Mouse (Mus musculus) cerebellum, postnatal 14 days (tissue): Measurements from ENCODE around the gene Mn1.

Experiments
- DNase-seq, 2 experiments: peaks; one replicate each; pipeline ENCODE4 v3.0.0; 2021; ENCODE audit warnings: mixed read lengths in 2 of 2

Gene Mn1

GRCm38 (mm10) chr5:111409412-111410044, 7.6 kb upstream of the Mn1 start:
- peak in 1 of 2 experiments; percentile 45 for DNase-seq

GRCm38 (mm10) chr5:111410665-111411064, 6.5 kb upstream of the Mn1 start:
- DNase-seq, result no peak

- peak; percentile 76 to 86 for DNase-seq
Measured at GRCm38 (mm10) chr5:111414192-111414591, 3.0 kb upstream of the Mn1 start.

DNA sequence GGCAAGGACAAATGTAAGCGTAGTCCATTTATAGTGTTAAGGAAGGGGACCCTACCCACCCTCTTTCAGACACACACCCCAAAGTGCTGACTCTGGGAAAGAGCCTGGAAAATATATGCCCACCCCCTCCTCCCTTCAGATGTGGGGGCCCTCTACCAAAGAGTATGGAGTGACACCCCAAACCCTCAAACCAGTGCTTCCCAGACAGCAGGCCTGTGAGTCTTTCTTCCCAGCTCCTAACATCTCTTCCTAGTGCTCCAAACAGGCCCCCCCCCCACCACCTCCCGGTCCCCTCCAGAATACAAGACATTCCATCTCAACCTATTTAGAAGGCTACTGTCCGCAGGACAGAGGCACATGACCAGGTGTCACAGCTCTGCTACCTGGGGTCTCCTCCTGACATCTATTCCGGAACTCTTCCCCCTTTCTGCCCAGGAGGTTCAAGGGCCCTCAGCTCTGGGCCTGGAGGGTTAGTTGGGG, 2.4 kb upstream of the Mn1 start:
- DNase-seq, result no peak

DNA sequence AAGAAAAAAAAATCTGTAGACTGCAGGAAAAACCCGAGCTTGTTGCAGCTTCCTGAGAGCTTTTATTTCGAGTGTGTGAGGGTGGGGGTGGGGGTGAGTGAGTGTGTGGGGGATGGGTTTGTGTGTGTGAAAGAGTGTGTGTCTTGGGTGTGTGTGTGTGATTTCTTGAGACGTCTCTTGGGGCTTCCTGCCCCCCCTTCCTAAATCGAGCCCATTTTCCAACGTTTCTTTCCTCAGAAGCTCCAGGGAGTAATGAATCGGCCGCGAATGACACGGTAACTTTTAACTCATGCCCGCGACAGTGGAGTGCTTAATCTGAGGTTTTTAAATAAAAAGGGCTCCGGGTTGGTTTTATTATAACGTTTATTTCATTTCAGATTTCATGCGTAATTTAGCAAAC, 1.6 kb upstream of the Mn1 start:
- DNase-seq, result no peak

GRCm38 (mm10) chr5:111416048-111416447, 1.1 kb upstream of the Mn1 start:
- no peak for DNase-seq

DNA sequence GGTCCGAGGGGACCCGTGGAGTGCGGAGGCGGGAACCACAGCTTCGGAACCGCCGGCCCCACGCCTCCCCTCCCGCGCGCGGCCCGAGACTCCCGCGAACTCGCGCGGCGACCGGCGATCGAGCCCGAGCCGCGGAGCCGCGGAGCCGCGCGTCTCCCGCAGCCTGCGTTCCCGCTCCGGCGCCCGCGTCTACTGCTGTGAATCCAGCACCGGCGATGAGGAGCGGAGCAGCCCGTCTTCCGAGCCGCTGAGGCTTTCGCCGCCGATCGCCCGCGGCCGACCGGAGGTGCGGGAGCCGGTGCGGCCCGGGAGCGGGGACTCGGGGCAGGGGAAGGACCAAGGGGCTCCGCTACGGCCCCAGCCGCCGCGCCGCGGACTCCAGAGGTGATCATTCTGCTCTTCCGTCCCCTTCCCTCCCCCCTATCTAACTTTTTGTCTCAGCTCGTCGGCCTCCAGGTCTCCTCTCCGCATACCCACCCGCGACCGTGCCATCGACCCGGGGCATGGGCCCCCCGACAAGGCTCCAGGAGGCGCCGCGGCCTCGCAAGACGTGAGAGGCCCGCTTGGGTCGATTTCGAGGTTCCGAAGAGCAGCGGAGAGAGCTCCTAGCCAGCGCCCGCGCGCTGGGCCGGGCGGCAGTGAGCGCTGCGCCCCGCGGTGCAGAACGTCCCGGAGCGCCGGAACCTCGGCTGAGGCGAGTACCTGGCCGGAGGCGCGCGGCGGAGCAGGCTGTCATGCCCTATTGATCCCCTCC, 393 bp downstream of the Mn1 start:
- peak in 1 of 2 experiments; percentile 21 for DNase-seq

- peak in 1 of 2 experiments; percentile 37 for DNase-seq
Measured at GRCm38 (mm10) chr5:111418202-111419120, 1.3 kb downstream of the Mn1 start.

GRCm38 (mm10) chr5:111419121-111419881, 2.1 kb downstream of the Mn1 start:
- DNase-seq, result no peak

GRCm38 (mm10) chr5:111420011-111420691, 3.0 kb downstream of the Mn1 start:
- peak in 1 of 2 experiments; percentile 19 for DNase-seq

GRCm38 (mm10) chr5:111420896-111421295, 3.7 kb downstream of the Mn1 start:
- DNase-seq, result no peak

DNA sequence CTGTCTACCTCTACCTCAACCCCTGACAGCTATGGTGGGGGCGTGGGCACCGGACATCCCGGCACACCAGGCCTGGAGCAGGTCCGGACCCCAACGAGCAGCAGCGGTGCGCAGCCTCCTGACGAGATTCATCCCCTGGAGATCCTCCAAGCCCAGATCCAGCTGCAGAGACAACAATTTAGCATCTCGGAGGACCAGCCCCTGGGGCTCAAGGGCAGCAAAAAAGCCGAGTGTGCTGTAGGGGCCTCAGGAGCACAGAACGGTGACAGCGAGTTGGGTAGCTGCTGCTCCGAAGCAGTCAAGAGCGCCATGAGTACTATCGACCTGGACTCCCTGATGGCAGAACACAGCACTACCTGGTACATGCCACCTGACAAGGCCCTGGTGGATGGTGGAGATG, 4.3 kb downstream of the Mn1 start:
- no peak for DNase-seq

DNA sequence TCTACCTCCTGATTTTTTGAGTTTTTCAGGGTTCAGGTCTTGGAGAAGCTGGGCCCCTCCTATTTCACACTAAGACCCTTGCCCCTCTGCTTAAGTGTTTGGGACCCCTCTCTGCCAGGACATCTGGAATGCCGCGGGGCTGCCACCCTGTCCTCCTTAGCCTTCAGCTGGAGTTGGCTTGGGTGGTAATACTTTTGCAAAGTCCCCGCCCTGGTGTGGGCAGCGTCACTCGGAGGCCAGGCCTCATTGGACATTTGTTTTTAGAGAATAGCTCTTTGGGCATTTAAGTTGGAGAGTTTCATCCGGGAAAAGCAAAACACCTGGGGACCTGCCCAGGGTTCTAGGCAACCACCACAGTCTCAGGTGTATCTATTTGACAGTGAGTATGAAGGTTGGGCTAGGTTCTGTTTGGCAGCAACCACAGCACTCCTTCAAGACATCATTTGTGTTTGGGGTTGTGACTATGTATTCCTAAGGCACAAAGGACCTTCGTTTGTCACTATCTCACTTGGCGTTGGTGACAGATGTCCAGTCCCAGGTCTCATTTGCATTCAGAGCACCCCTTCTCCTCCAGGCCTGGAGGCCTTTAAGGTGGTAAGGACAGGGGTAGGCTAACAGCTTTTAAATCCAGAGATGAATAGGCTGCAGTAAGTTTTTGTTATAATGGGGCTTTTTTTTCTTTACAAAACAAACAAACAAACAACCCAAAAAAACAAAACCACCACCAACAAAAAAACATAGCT, 5.1 kb downstream of the Mn1 start:
- no peak for DNase-seq

- no peak for DNase-seq
Measured at GRCm38 (mm10) chr5:111423011-111423410, 5.8 kb downstream of the Mn1 start.

DNA sequence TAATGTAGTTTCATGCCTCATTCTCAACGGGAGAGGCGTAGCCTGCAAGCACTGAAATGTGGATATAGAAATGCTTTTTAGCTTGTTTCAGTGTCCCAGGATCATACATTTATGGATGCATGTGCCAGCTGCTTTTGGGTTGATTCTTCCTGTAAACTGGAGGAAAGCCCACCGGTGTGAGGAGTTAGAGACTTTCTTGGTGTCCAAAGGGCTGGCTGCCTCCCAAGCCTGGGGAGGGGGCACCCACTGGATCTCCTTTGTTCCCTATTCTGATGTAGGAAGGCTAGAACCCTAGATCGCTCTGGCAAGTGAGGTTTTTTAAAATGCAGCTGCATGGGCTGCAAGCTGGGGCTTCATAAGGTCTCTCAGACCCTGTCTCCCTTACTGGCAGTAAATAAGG, 6.5 kb downstream of the Mn1 start:
- DNase-seq, result no peak

- no peak for DNase-seq
Measured at GRCm38 (mm10) chr5:111425813-111426212, 8.7 kb downstream of the Mn1 start.

DNA sequence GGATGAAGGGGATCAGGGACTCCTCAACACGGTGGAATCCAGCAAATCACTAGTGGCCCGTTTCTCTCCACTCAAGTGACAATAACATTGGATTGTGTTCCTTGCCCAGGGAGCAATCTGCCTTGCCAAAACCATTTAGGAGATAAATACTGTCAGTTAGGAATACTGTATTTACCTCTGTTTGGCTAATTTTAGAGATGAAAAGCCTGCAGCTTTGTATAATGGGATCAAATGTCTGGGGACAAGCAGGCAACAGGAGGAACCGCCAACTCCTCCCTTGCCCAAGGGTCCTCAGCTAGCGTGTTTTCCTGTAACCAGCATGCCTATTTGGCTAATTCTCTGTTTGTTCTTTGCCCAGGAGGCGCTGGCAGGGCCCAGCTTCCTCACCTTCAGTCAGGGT, 9.1 kb downstream of the Mn1 start:
- no peak for DNase-seq

DNA sequence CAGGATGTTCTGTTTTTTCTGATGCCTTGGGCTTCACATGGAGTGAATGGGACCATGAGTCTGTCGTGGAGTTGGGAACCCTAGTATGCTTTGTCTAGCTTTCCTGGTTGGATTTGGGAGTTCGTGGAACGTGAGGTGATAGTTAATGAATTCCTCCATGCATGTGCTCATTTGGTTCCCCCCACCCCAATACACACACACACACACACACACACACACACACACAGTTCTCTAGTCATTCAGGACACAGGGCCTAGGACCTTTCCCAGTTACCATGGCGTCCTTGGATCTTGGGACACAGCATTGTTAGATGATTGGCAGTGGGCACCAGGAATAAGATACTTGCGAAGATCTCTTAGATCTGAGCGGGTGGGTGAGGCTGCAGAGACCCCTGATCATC, 11.7 kb downstream of the Mn1 start:
- no peak for DNase-seq

- no peak for DNase-seq
Measured at GRCm38 (mm10) chr5:111429726-111430125, 12.6 kb downstream of the Mn1 start.

GRCm38 (mm10) chr5:111431007-111431730, 14.0 kb downstream of the Mn1 start:
- peak in 1 of 2 experiments; percentile 28 for DNase-seq
